Mouse (Mus musculus) small intestine, adult 2 months (tissue): Measurements from ENCODE around the gene Pld2.

Experiments
- CTCF ChIP-seq: fragments of 200-500 bp; IDR thresholded peaks from 2 replicates; pipeline ENCODE4 v1.5.1; 2012; ENCODE audit warnings: low read depth, mild to moderate bottlenecking, control low read depth, inconsistent platforms, low read length, moderate library complexity, mixed read lengths; ENCODE audit not compliant: insufficient replicate concordance, insufficient read length; ENCODE audit errors: extremely low read depth
- POLR2A ChIP-seq: fragments of 200-500 bp; IDR thresholded peaks from 2 replicates; pipeline ENCODE4 v1.6.1; 2012; ENCODE audit warnings: low read depth, mild to moderate bottlenecking, control low read depth, inconsistent platforms, low read length, moderate library complexity

GRCm38 (mm10) chr11:70577201-70577600, 37.3 kb downstream of the Pld2 start:
- TF ChIP-seq CTCF (no peak), POLR2A (no peak)
